Mouse (Mus musculus) MEL (cell line): ENCODE results near the gene Eml2. TPM values are rescaled to one million over a fixed set of nuclear protein-coding genes. Genes with fewer than 3 reads are reported as not detected.

ENCODE experiments used
- DNase-seq: peaks from one replicate; pipeline ENCODE4 v3.0.0; 2011; ENCODE audit warnings: low read depth, low spot score
- H3K27ac ChIP-seq: 2 replicates; pipeline ENCODE4 v1.5.1; 2012; ENCODE audit warnings: low read depth, mild to moderate bottlenecking, control low read depth, low read length, moderate library complexity; ENCODE audit not compliant: control insufficient read depth
- H3K27me3 ChIP-seq, 2 experiments: fragments of 150-350 bp in 1 of 2; sonication (generic) in 1 of 2; 2 replicates each; pipeline ENCODE4 v1.6.1; 2012; ENCODE audit warnings: low read length in 2 of 2, mild to moderate bottlenecking in 2 of 2, improper control_type of control experiment in 1 of 2, moderate library complexity in 1 of 2; ENCODE audit not compliant: insufficient read depth in 2 of 2, control insufficient read depth in 1 of 2
- H3K36me3 ChIP-seq, 2 experiments: 2 replicates each; pipeline ENCODE4 v1.6.1; 2012 to 2014; ENCODE audit warnings: low read length in 2 of 2, improper control_type of control experiment in 1 of 2, inconsistent platforms in 1 of 2, mild to moderate bottlenecking in 1 of 2; ENCODE audit not compliant: insufficient read depth in 2 of 2, control insufficient read depth in 1 of 2
- H3K4me1 ChIP-seq, 2 experiments: fragments of 150-350 bp in 1 of 2; sonication (generic) in 1 of 2; 2 replicates each; pipeline ENCODE4 v1.6.1; 2012; ENCODE audit warnings: low read length in 2 of 2, improper control_type of control experiment in 1 of 2, mild to moderate bottlenecking in 1 of 2; ENCODE audit not compliant: insufficient read depth in 2 of 2, control insufficient read depth in 1 of 2
- H3K4me3 ChIP-seq, 2 experiments: fragments of 150-350 bp in 1 of 2; sonication (generic) in 1 of 2; 2 replicates each; pipeline ENCODE4 v1.5.1; 2012; ENCODE audit warnings: low read depth in 2 of 2, low read length in 2 of 2, mild to moderate bottlenecking in 2 of 2, moderate library complexity in 2 of 2, control low read depth in 1 of 2, improper control_type of control experiment in 1 of 2; ENCODE audit not compliant: control insufficient read depth in 1 of 2, insufficient read depth in 1 of 2
- H3K79me2 ChIP-seq: 2 replicates; pipeline ENCODE4 v1.6.1; 2012; ENCODE audit warnings: mild to moderate bottlenecking, low read length, moderate library complexity; ENCODE audit not compliant: control insufficient read depth, poor library complexity, insufficient read depth
- H3K9ac ChIP-seq: 2 replicates; pipeline ENCODE4 v1.6.1; 2012; ENCODE audit warnings: low read depth, mild to moderate bottlenecking, control low read depth, low read length, moderate library complexity; ENCODE audit not compliant: control insufficient read depth, poor library complexity, severe bottlenecking
- H3K9me3 ChIP-seq: fragments of 150-350 bp; sonication (generic); replicated peaks from 2 replicates; pipeline ENCODE4 v1.6.1; 2012; ENCODE audit warnings: mild to moderate bottlenecking, low read length, improper control_type of control experiment, moderate library complexity; ENCODE audit not compliant: insufficient read depth
- CTCF ChIP-seq, 3 experiments: IDR thresholded peaks in 2 of 3; conservative IDR thresholded peaks in 1 of 3; 2 replicates each; pipeline ENCODE4 v1.5.1; 2011 to 2012; ENCODE audit warnings: low read length in 3 of 3, low read depth in 2 of 3, mild to moderate bottlenecking in 2 of 3, improper control_type of control experiment in 1 of 3, inconsistent platforms in 1 of 3, mixed read lengths in 1 of 3, moderate library complexity in 1 of 3; ENCODE audit not compliant: control insufficient read depth in 1 of 3, insufficient read depth in 1 of 3, poor library complexity in 1 of 3, severe bottlenecking in 1 of 3
- E2F4 ChIP-seq: IDR thresholded peaks from 2 replicates; pipeline ENCODE4 v1.6.1; 2011; ENCODE audit warnings: low read depth, low read length, improper control_type of control experiment, borderline replicate concordance
- EP300 ChIP-seq, 2 experiments: IDR thresholded peaks; 2 replicates each; pipeline ENCODE4 v1.6.1; 2011; ENCODE audit warnings: improper control_type of control experiment in 2 of 2, low read length in 2 of 2, low read depth in 1 of 2, mild to moderate bottlenecking in 1 of 2
- JUND ChIP-seq: IDR thresholded peaks from 2 replicates; pipeline ENCODE4 v1.6.1; 2011; ENCODE audit warnings: low read depth, mild to moderate bottlenecking, improper control_type of control experiment, low read length
- KAT2A ChIP-seq: conservative IDR thresholded peaks from 2 replicates; pipeline ENCODE4 v1.6.1; 2012; ENCODE audit warnings: low read depth, low read length, improper control_type of control experiment, inconsistent platforms
- MAZ ChIP-seq: IDR thresholded peaks from 2 replicates; pipeline ENCODE4 v1.6.1; 2012; ENCODE audit warnings: low read depth, mild to moderate bottlenecking, inconsistent platforms, low read length, improper control_type of control experiment
- MXI1 ChIP-seq: IDR thresholded peaks from 2 replicates; pipeline ENCODE4 v1.6.1; 2011; ENCODE audit warnings: mild to moderate bottlenecking, low read depth, low read length, improper control_type of control experiment
- MYB ChIP-seq: IDR thresholded peaks from 2 replicates; pipeline ENCODE4 v1.6.1; 2011; ENCODE audit warnings: mild to moderate bottlenecking, low read depth, low read length, improper control_type of control experiment
- MYC ChIP-seq: IDR thresholded peaks from 2 replicates; pipeline ENCODE4 v1.6.1; 2011; ENCODE audit warnings: low read depth, mild to moderate bottlenecking, low read length, improper control_type of control experiment, moderate library complexity
- NELFE ChIP-seq: IDR thresholded peaks from 2 replicates; pipeline ENCODE4 v1.6.1; 2011; ENCODE audit warnings: low read depth, low read length, improper control_type of control experiment
- NRF1 ChIP-seq: IDR thresholded peaks from 2 replicates; pipeline ENCODE4 v1.6.1; 2014; ENCODE audit warnings: low read depth, mild to moderate bottlenecking, inconsistent platforms, low read length, improper control_type of control experiment, moderate library complexity; ENCODE audit not compliant: poor library complexity, insufficient read depth, severe bottlenecking
- POLR2AphosphoS2 ChIP-seq: IDR thresholded peaks from 2 replicates; pipeline ENCODE4 v1.6.1; 2011; ENCODE audit warnings: low read length, improper control_type of control experiment
- POLR2AphosphoS5 ChIP-seq: IDR thresholded peaks from 2 replicates; pipeline ENCODE4 v1.6.1; 2012; ENCODE audit warnings: low read depth, borderline replicate concordance, mild to moderate bottlenecking, inconsistent platforms, low read length, moderate library complexity, mixed read lengths
- RAD21 ChIP-seq: IDR thresholded peaks from 2 replicates; pipeline ENCODE4 v1.6.1; 2011; ENCODE audit warnings: mild to moderate bottlenecking, low read depth, low read length, improper control_type of control experiment
- RCOR1 ChIP-seq: IDR thresholded peaks from 2 replicates; pipeline ENCODE4 v1.6.1; 2012; ENCODE audit warnings: low read depth, mild to moderate bottlenecking, inconsistent platforms, low read length, improper control_type of control experiment
- SIN3A ChIP-seq: IDR thresholded peaks from 2 replicates; pipeline ENCODE4 v1.6.1; 2012; ENCODE audit warnings: low read length, improper control_type of control experiment, inconsistent platforms
- SMC3 ChIP-seq: IDR thresholded peaks from 2 replicates; pipeline ENCODE4 v1.6.1; 2011; ENCODE audit warnings: low read depth, low read length, improper control_type of control experiment
- TAL1 ChIP-seq: IDR thresholded peaks from 2 replicates; pipeline ENCODE4 v1.6.1; 2012; ENCODE audit warnings: mild to moderate bottlenecking, inconsistent platforms, low read length, moderate library complexity, mixed read lengths
- ZC3H11A ChIP-seq: IDR thresholded peaks from 2 replicates; pipeline ENCODE4 v1.6.1; 2012; ENCODE audit warnings: low read depth, mild to moderate bottlenecking, inconsistent platforms, low read length, improper control_type of control experiment
- ZNF384 ChIP-seq: IDR thresholded peaks from 2 replicates; pipeline ENCODE4 v1.6.1; 2012; ENCODE audit warnings: low read depth, mild to moderate bottlenecking, inconsistent platforms, low read length, improper control_type of control experiment
- polyA plus RNA-seq, 2 experiments: library from polyadenylated mRNA; stranded (reverse) in 1 of 2; unstranded in 1 of 2; fragments of >175 nt in 1 of 2; fragments of >200 nt in 1 of 2; gene quantifications; 2 replicates each; pipeline versions ENCODE4 v1.2.1 to v1.2.4; 2012; ENCODE audit warnings: low replicate concordance in 2 of 2, low read depth in 1 of 2; ENCODE audit not compliant: insufficient read length in 2 of 2, insufficient read depth in 1 of 2, missing spikeins in 1 of 2
- total RNA-seq: library from RNA; depleted of rRNA; stranded (reverse); fragments of 300-350 nt; gene quantifications from 2 replicates; pipeline ENCODE4 v1.2.3, GENCODE M21; 2012

Gene Eml2
- total and polyA plus RNA-seq, 3 experiments: 22.0 to 43.6 TPM; not detected in 1

GRCm38 (mm10) chr7:19178035-19178434 lies 1.8 kb downstream of the Eml2 start:
- Histone ChIP-seq H3K9me3 (no peaks in the 10 kb centered on the region), H3K27me3 (no peaks in the 10 kb centered on the region), H3K9ac (no peak overlapping the region), H3K79me2 (no peaks in the 10 kb centered on the region), H3K4me1 (peaks cover 9 to 22% of the 10 kb centered on the region in 2 experiments), H3K36me3 (peaks cover 0 to 8% of the 10 kb centered on the region in 2 experiments; a peak in 2 of 4 replicates), H3K27ac (no peak overlapping the region), H3K4me3 (0 out of 4 replicates have a peak overlapping the region, but pooled peaks of 1 of the 2 experiments have one; percentile 8)
- no peak for DNase-seq
- no peak for TF ChIP-seq ZNF384
- no peak for TF ChIP-seq MYB
- no peak for TF ChIP-seq EP300 (IDR thresholded peaks at IDR 0.05; ENCODE audit: low read depth in 1 of 2, low read length in 2 of 2)
- TF ChIP-seq MAZ: no peak
- no peak for TF ChIP-seq MXI1
- TF ChIP-seq NRF1: no peak
- no peak for TF ChIP-seq SMC3
- no peak for TF ChIP-seq POLR2AphosphoS5
- no peak for TF ChIP-seq E2F4
- no peak for TF ChIP-seq POLR2AphosphoS2
- no peak for TF ChIP-seq NELFE
- TF ChIP-seq RCOR1: no peak
- TF ChIP-seq KAT2A: no peak
- TF ChIP-seq MYC: no peak
- TF ChIP-seq TAL1: no peak

- TF ChIP-seq MAZ (peak; percentile 71; the same call in 1 of the 2 replicates), NRF1 (no peak), SIN3A (peak; percentile 73; the same call in 1 of the 2 replicates), RAD21 (peak; percentile 94), JUND (no peak), MYC (0 out of 2 replicates have a peak, but pooled peaks have one; percentile 42), SMC3 (peak; percentile 94), ZC3H11A (peak; percentile 87), CTCF (IDR thresholded peaks at IDR 0.05 in 2 of 3, conservative IDR thresholded peaks at IDR 0.05 in 1 of 3; ENCODE audit: control insufficient read depth in 1 of 3, insufficient read depth in 1 of 3, low read depth in 2 of 3, low read length in 3 of 3, poor library complexity in 1 of 3, severe bottlenecking in 1 of 3) (peak; percentile 80 to 98 (median 97)), MXI1 (0 out of 2 replicates have a peak, but pooled peaks have one; percentile 4)
- TF ChIP-seq, all 39 proteins: peak for 8
- Histone ChIP-seq H3K27me3 (no peaks in the 10 kb centered on the region), H3K79me2 (no peaks in the 10 kb centered on the region), H3K4me1 (peaks cover 9 to 22% of the 10 kb centered on the region in 2 experiments), H3K36me3 (peaks cover 0 to 8% of the 10 kb centered on the region in 2 experiments; a peak in 2 of 4 replicates), H3K27ac (no peak overlapping the region), H3K4me3 (peak overlapping the region; percentile 1 to 46), H3K9me3 (no peaks in the 10 kb centered on the region), H3K9ac (peak overlapping the region; percentile 18)
- DNase-seq: peak; percentile 88
Measured at GRCm38 (mm10) chr7:19178443-19179092, 2.3 kb downstream of the Eml2 start.
